Mouse (Mus musculus) neural tube, embryonic 11.5 days (tissue): ENCODE results near the gene Birc6. TPM values are rescaled to one million over a fixed set of nuclear protein-coding genes. Genes with fewer than 3 reads are reported as not detected.

Experiments used
- ATAC-seq: fragments of 200-750 bp; cut with Nextera tagmentation; 2 replicates; pipeline ENCODE4 v1.8.0; 2017; ENCODE audit warnings: moderate number of reproducible peaks, mild to moderate bottlenecking, moderate TSS enrichment, moderate library complexity; ENCODE audit not compliant: insufficient read depth, low FRiP score, low TSS enrichment
- DNase-seq: peaks from one replicate; pipeline ENCODE4 v3.0.0-alpha.2; 2015; ENCODE audit warnings: low spot score
- H3K27ac ChIP-seq: fragments of 300-500 bp; sonication (generic); 2 replicates; pipeline ENCODE4 v1.5.1; 2014; ENCODE audit warnings: low read depth, mild to moderate bottlenecking, low read length
- H3K27me3 ChIP-seq: fragments of 300-500 bp; sonication (generic); 2 replicates; pipeline ENCODE4 v1.6.1; 2014; ENCODE audit warnings: mild to moderate bottlenecking, low read length, mixed read lengths; ENCODE audit not compliant: control insufficient read depth, insufficient read depth
- H3K36me3 ChIP-seq: fragments of 300-500 bp; sonication (generic); 2 replicates; pipeline ENCODE4 v1.6.1; 2014; ENCODE audit warnings: mild to moderate bottlenecking, low read length, moderate library complexity, mixed read lengths; ENCODE audit not compliant: control insufficient read depth, insufficient read depth
- H3K4me1 ChIP-seq: fragments of 300-500 bp; sonication (generic); 2 replicates; pipeline ENCODE4 v1.6.1; 2014; ENCODE audit warnings: low read length, mixed read lengths; ENCODE audit not compliant: control insufficient read depth, insufficient read depth
- H3K4me2 ChIP-seq: fragments of 300-500 bp; sonication (generic); 2 replicates; pipeline ENCODE4 v1.6.1; 2014; ENCODE audit warnings: low read depth, mild to moderate bottlenecking, moderate library complexity
- H3K4me3 ChIP-seq: fragments of 300-500 bp; sonication (generic); 2 replicates; pipeline ENCODE4 v1.5.1; 2014; ENCODE audit warnings: low read depth, low read length
- H3K9ac ChIP-seq: fragments of 300-500 bp; sonication (generic); 2 replicates; pipeline ENCODE4 v1.6.1; 2014; ENCODE audit warnings: mild to moderate bottlenecking, low read length
- H3K9me3 ChIP-seq: fragments of 300-500 bp; sonication (generic); 2 replicates; pipeline ENCODE4 v1.6.1; 2016; ENCODE audit warnings: low read length; ENCODE audit not compliant: control insufficient read depth
- WGBS: fragments of 180-500 bp; shearing (Covaris S2); extraction: QIAGEN DNeasy Blood & Tissue Kit; methylation state at CpG from one replicate; pipeline ENCODE4 v1.1.7; 2014; 5-methylcytosine and 5-hydroxymethylcytosine counted together
- polyA plus RNA-seq: library from polyadenylated mRNA; unstranded; fragments of >200 nt; fragmentation: Nextera tagmentation; extraction: Ambion mirVana; gene quantifications from 2 replicates; pipeline ENCODE4 v1.2.1, GENCODE M21; 2014

The Birc6 gene
- polyA plus RNA-seq, 1 experiment from 2014 or later, result 79.5 TPM

DNA sequence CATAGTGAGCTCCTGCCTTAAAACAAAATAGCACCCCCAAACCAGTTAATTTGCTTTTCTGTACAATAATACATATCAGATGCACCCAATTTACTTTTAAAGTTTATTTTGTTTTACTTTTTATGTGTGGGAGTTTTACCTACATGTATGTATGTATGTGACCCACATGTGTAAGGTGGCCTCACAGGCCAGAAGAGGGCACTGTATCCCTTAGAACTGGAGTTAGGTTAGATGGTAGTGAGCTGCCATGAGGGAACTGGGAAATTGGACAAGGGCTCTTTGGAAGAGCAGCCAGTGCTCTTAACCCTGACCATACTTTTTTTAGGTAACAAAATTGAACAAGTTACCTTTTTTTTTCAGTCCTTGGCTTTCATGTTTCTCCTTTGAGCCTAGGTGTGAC is 204.8 kb downstream of the Birc6 start:
- no peaks in the 10 kb centered on the region for H3K27me3 ChIP-seq
- H3K4me1 ChIP-seq, result no peaks in the 10 kb centered on the region
- H3K4me3 ChIP-seq, result no peak overlapping the region
- H3K27ac ChIP-seq, result no peak overlapping the region
- H3K9me3 ChIP-seq, result no peaks in the 10 kb centered on the region
- no peak overlapping the region for H3K9ac ChIP-seq
- ATAC-seq (no peak), DNase-seq (no peak)
- no peak overlapping the region for H3K4me2 ChIP-seq
- no peaks in the 10 kb centered on the region for H3K36me3 ChIP-seq

DNA sequence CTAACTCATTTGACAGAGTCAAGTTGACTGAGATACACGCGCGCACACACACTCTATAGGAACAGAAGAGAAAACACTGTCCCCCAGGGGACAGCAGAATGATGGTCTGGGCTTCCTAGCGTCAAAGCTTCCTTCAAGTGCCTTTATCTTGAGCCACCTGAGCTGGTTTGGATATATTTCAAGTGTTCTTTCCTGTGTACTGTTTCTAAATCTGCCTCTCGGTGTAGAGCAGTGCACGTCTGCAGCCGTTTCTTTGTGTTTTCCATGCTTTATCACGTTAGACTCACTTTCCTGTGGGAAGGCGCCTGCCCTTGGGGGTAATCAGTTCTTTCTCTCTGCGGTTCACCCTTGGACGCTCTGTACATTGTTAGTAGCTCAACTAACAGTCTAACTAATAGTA is 207.3 kb downstream of the Birc6 start:
- DNase-seq, result no peak
- no peaks in the 10 kb centered on the region for H3K4me1 ChIP-seq
- no peaks in the 10 kb centered on the region for H3K27me3 ChIP-seq
- H3K4me3 ChIP-seq, result no peak overlapping the region
- WGBS, result 91% methylated on average over 11 of the region's 11 CpGs
- H3K9me3 ChIP-seq, result no peaks in the 10 kb centered on the region
- 0 out of 2 replicates have a peak, but pooled peaks cover 2% of the 10 kb centered on the region for H3K36me3 ChIP-seq
- no peak for ATAC-seq
- H3K4me2 ChIP-seq, result no peak overlapping the region
- no peak overlapping the region for H3K9ac ChIP-seq
- H3K27ac ChIP-seq, result no peak overlapping the region

DNA sequence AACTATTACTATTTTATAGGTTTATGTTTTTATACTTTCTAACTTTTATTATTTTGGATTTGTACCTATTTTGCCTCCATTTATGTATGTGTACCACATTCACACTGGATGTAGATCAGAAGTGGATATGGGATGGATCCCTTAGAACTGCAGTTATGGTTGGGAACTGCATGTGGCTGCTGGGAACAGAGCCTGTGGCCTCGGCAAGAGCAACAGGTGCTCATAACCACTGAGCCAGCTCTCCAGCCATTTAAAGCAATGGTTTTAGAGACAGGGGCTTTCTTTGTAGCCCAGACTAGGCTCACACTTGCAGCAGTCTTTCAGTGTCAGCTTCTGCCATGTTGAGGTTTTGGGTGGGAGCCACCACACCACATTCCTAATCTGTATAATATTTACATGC is 221.6 kb downstream of the Birc6 start:
- DNase-seq (no peak), ATAC-seq (no peak)
- Histone ChIP-seq H3K9me3 (no peaks in the 10 kb centered on the region), H3K9ac (no peak overlapping the region), H3K27ac (no peak overlapping the region), H3K4me3 (no peak overlapping the region), H3K4me1 (no peaks in the 10 kb centered on the region), H3K27me3 (no peaks in the 10 kb centered on the region), H3K4me2 (no peak overlapping the region), H3K36me3 (no peaks in the 10 kb centered on the region)
- 70% methylated on average over 1 of the region's 1 CpGs for WGBS

DNA sequence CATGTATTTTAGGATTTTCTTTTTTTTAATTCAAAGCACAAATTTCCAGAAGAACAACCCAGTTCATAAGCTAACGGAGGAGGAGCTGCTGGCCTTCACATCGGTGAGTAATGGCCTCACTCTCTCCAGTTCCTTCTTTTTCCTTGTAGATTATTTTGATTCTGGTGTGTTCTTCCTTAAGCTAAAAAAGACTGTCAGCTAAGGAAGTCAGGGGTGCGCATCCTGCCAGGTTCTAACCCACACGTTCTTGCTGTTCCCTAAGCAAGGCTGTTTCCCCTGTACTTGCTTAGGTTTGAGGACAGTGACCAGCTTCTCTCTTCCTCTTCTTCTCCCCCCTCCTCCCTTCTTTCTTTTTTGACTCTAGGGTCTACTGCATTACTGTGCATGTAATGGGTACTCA is 222.9 kb downstream of the Birc6 start:
- H3K36me3 ChIP-seq, result no peaks in the 10 kb centered on the region
- H3K9me3 ChIP-seq, result no peaks in the 10 kb centered on the region
- DNase-seq (no peak), ATAC-seq (no peak)
- H3K4me2 ChIP-seq, result no peak overlapping the region
- WGBS, result 92% methylated on average over 4 of the region's 4 CpGs
- no peak overlapping the region for H3K9ac ChIP-seq
- H3K4me3 ChIP-seq, result no peak overlapping the region
- no peak overlapping the region for H3K27ac ChIP-seq
- H3K27me3 ChIP-seq, result no peaks in the 10 kb centered on the region
- H3K4me1 ChIP-seq, result no peaks in the 10 kb centered on the region

Other genes with a start within 250 kb of the Birc6 start
- gene Memo1, start 232.8 kb upstream of the Birc6 start, polyA plus RNA-seq, result 86.4 and 89.3 TPM in 2 replicates
- gene Dpy30, start 204.4 kb upstream of the Birc6 start, polyA plus RNA-seq, result 227 and 231 TPM in 2 replicates
- 48.9 and 49.3 TPM in 2 replicates for gene Spast, start 189.3 kb upstream of the Birc6 start, polyA plus RNA-seq
- 31.6 and 33.1 TPM in 2 replicates for gene Slc30a6, start 132.7 kb upstream of the Birc6 start, polyA plus RNA-seq
- 0.12 and 0.23 TPM in 2 replicates for gene Nlrc4, start 69.2 kb upstream of the Birc6 start, polyA plus RNA-seq
- gene Yipf4, start 38.8 kb upstream of the Birc6 start, polyA plus RNA-seq, result 48.3 and 53.3 TPM in 2 replicates
- 26.5 and 29.3 TPM in 2 replicates for gene Ttc27, start 189.4 kb downstream of the Birc6 start, polyA plus RNA-seq